Mouse (Mus musculus) hindbrain, embryonic 13.5 days (tissue): ENCODE measurements around the gene Lin28a. TPM values are rescaled to one million over a fixed set of nuclear protein-coding genes. Genes with fewer than 3 reads are reported as not detected.

Experiments
- ATAC-seq: fragments of 200-750 bp; cut with Nextera tagmentation; 2 replicates; pipeline ENCODE4 v1.8.0; 2017; ENCODE audit warnings: moderate TSS enrichment; ENCODE audit not compliant: low FRiP score
- H3K27ac ChIP-seq: fragments of 300-500 bp; sonication (generic); 2 replicates; pipeline ENCODE4 v1.5.1; 2015; ENCODE audit warnings: inconsistent platforms, mild to moderate bottlenecking, moderate library complexity
- H3K27me3 ChIP-seq: fragments of 300-500 bp; sonication (generic); 2 replicates; pipeline ENCODE4 v1.6.1; 2015; ENCODE audit warnings: mild to moderate bottlenecking, inconsistent platforms
- H3K36me3 ChIP-seq: fragments of 300-500 bp; sonication (generic); 2 replicates; pipeline ENCODE4 v1.6.1; 2015; ENCODE audit warnings: mild to moderate bottlenecking, inconsistent platforms
- H3K4me1 ChIP-seq: fragments of 300-500 bp; sonication (generic); replicated peaks from 2 replicates; pipeline ENCODE4 v1.6.1; 2015; ENCODE audit warnings: inconsistent platforms
- H3K4me2 ChIP-seq: fragments of 300-500 bp; sonication (generic); 2 replicates; pipeline ENCODE4 v1.6.1; 2015; ENCODE audit warnings: inconsistent platforms, mild to moderate bottlenecking, moderate library complexity
- H3K4me3 ChIP-seq: fragments of 300-500 bp; sonication (generic); 2 replicates; pipeline ENCODE4 v1.5.1; 2015; ENCODE audit warnings: mild to moderate bottlenecking, inconsistent platforms
- H3K9ac ChIP-seq: fragments of 300-500 bp; sonication (generic); 2 replicates; pipeline ENCODE4 v1.6.1; 2015; ENCODE audit warnings: mild to moderate bottlenecking, inconsistent platforms
- H3K9me3 ChIP-seq: fragments of 300-500 bp; sonication (generic); 2 replicates; pipeline ENCODE4 v1.6.1; 2016; ENCODE audit warnings: inconsistent platforms
- WGBS: fragments of 180-500 bp; shearing (Covaris S2); methylation state at CpG from one replicate; pipeline ENCODE4 v1.1.7; 2015; 5-methylcytosine and 5-hydroxymethylcytosine counted together
- polyA plus RNA-seq: library from polyadenylated mRNA; unstranded; fragments of >200 nt; fragmentation: Nextera tagmentation; extraction: Ambion mirVana; gene quantifications from 2 replicates; pipeline ENCODE4 v1.2.1, GENCODE M21; 2015

Gene Lin28a
- polyA plus RNA-seq, 1 experiment from 2014 or later, result 0.17 TPM

GRCm38 (mm10) chr4:134052560-134052959, 33.9 kb upstream of the Lin28a start:
- H3K27me3 ChIP-seq, result peaks cover 13% of the 10 kb centered on the region; the same call in 1 of the 2 replicates
- H3K27ac ChIP-seq, result no peak overlapping the region
- H3K36me3 ChIP-seq, result no peaks in the 10 kb centered on the region
- H3K9me3 ChIP-seq, result no peaks in the 10 kb centered on the region
- no peak overlapping the region for H3K4me3 ChIP-seq
- H3K4me1 ChIP-seq, result peaks cover 10% of the 10 kb centered on the region; the same call in 1 of the 2 replicates
- 27% methylated on average over 8 of the region's 8 CpGs for WGBS
- no peak overlapping the region for H3K9ac ChIP-seq
- no peak for ATAC-seq
- H3K4me2 ChIP-seq, result no peak overlapping the region

GRCm38 (mm10) chr4:134051912-134052311, 33.3 kb upstream of the Lin28a start:
- H3K4me1 ChIP-seq, result peaks cover 10% of the 10 kb centered on the region; the same call in 1 of the 2 replicates
- no peak overlapping the region for H3K4me2 ChIP-seq
- ATAC-seq, result no peak
- no peak overlapping the region for H3K4me3 ChIP-seq
- H3K27me3 ChIP-seq, result peaks cover 9% of the 10 kb centered on the region; the same call in 1 of the 2 replicates
- 87% methylated on average over 5 of the region's 5 CpGs for WGBS
- no peaks in the 10 kb centered on the region for H3K9me3 ChIP-seq
- H3K36me3 ChIP-seq, result no peaks in the 10 kb centered on the region
- no peak overlapping the region for H3K9ac ChIP-seq
- no peak overlapping the region for H3K27ac ChIP-seq

GRCm38 (mm10) chr4:134047648-134048047, 29.0 kb upstream of the Lin28a start:
- Histone ChIP-seq H3K27me3 (no peaks in the 10 kb centered on the region), H3K36me3 (no peaks in the 10 kb centered on the region), H3K9ac (no peak overlapping the region), H3K4me1 (peaks cover 7% of the 10 kb centered on the region; the same call in 1 of the 2 replicates), H3K9me3 (no peaks in the 10 kb centered on the region), H3K4me2 (no peak overlapping the region), H3K27ac (no peak overlapping the region), H3K4me3 (no peak overlapping the region)
- no peak for ATAC-seq
- WGBS, result 82% methylated on average over 5 of the region's 5 CpGs

- H3K4me2 ChIP-seq, result no peak overlapping the region
- no peaks in the 10 kb centered on the region for H3K9me3 ChIP-seq
- H3K4me3 ChIP-seq, result no peak overlapping the region
- WGBS, result 73% methylated on average over 2 of the region's 2 CpGs
- no peaks in the 10 kb centered on the region for H3K36me3 ChIP-seq
- peaks cover 7% of the 10 kb centered on the region; the same call in 1 of the 2 replicates for H3K4me1 ChIP-seq
- no peak overlapping the region for H3K27ac ChIP-seq
- ATAC-seq, result no peak
- H3K27me3 ChIP-seq, result 0 out of 2 replicates have a peak, but pooled peaks cover 4% of the 10 kb centered on the region
- H3K9ac ChIP-seq, result no peak overlapping the region
Measured at GRCm38 (mm10) chr4:134043041-134043440, 24.4 kb upstream of the Lin28a start.

- H3K27me3 ChIP-seq, result peaks cover 7% of the 10 kb centered on the region; the same call in 1 of the 2 replicates
- ATAC-seq, result no peak
- 53% methylated on average over 9 of the region's 9 CpGs for whole genome bisulfite sequencing
- H3K9me3 ChIP-seq, result no peaks in the 10 kb centered on the region
- peaks cover 7% of the 10 kb centered on the region; the same call in 1 of the 2 replicates for H3K4me1 ChIP-seq
- no peak overlapping the region for H3K4me3 ChIP-seq
- H3K27ac ChIP-seq, result no peak overlapping the region
- H3K36me3 ChIP-seq, result no peaks in the 10 kb centered on the region
- H3K4me2 ChIP-seq, result no peak overlapping the region
- no peak overlapping the region for H3K9ac ChIP-seq
Measured at GRCm38 (mm10) chr4:134041317-134042123, 22.9 kb upstream of the Lin28a start.

GRCm38 (mm10) chr4:134035953-134036352, 17.3 kb upstream of the Lin28a start:
- H3K4me3 ChIP-seq, result no peak overlapping the region
- 0 out of 2 replicates have a peak, but pooled peaks have one; percentile 39 for ATAC-seq
- H3K27me3 ChIP-seq, result peaks cover 10% of the 10 kb centered on the region; the same call in 1 of the 2 replicates
- no peak overlapping the region for H3K27ac ChIP-seq
- H3K36me3 ChIP-seq, result no peaks in the 10 kb centered on the region
- no peaks in the 10 kb centered on the region for H3K9me3 ChIP-seq
- H3K9ac ChIP-seq, result no peak overlapping the region
- 4% methylated on average over 16 of the region's 16 CpGs for WGBS
- H3K4me2 ChIP-seq, result peak overlapping the region; percentile 26
- no peaks in the 10 kb centered on the region for H3K4me1 ChIP-seq

GRCm38 (mm10) chr4:134025802-134026201, 7.2 kb upstream of the Lin28a start:
- no peak overlapping the region for H3K4me2 ChIP-seq
- no peaks in the 10 kb centered on the region for H3K4me1 ChIP-seq
- H3K9ac ChIP-seq, result no peak overlapping the region
- H3K27me3 ChIP-seq, result 0 out of 2 replicates have a peak, but pooled peaks cover 2% of the 10 kb centered on the region
- no peak overlapping the region for H3K4me3 ChIP-seq
- H3K27ac ChIP-seq, result no peak overlapping the region
- H3K36me3 ChIP-seq, result no peaks in the 10 kb centered on the region
- H3K9me3 ChIP-seq, result no peaks in the 10 kb centered on the region
- 18% methylated on average over 9 of the region's 9 CpGs for WGBS
- ATAC-seq, result no peak

GRCm38 (mm10) chr4:134020621-134021020, 2.0 kb upstream of the Lin28a start:
- ATAC-seq, result no peak
- Histone ChIP-seq H3K36me3 (no peaks in the 10 kb centered on the region), H3K9me3 (no peaks in the 10 kb centered on the region), H3K4me3 (no peak overlapping the region), H3K9ac (peak overlapping the region; percentile 53; the same call in 1 of the 2 replicates), H3K4me1 (peaks cover 44% of the 10 kb centered on the region), H3K4me2 (peak overlapping the region; percentile 57; the same call in 1 of the 2 replicates), H3K27me3 (peaks cover 20% of the 10 kb centered on the region), H3K27ac (no peak overlapping the region)
- WGBS, result 4% methylated on average over 11 of the region's 11 CpGs

GRCm38 (mm10) chr4:134019641-134020351, 1.2 kb upstream of the Lin28a start:
- peaks cover 20% of the 10 kb centered on the region for H3K27me3 ChIP-seq
- ATAC-seq, result no peak; the same call in 1 of the 2 replicates
- peak overlapping the region; percentile 68 for H3K27ac ChIP-seq
- no peaks in the 10 kb centered on the region for H3K9me3 ChIP-seq
- H3K4me3 ChIP-seq, result peak overlapping the region; percentile 36
- WGBS, result 2% methylated on average over 16 of the region's 16 CpGs
- peak overlapping the region; percentile 57 for H3K4me2 ChIP-seq
- no peaks in the 10 kb centered on the region for H3K36me3 ChIP-seq
- H3K4me1 ChIP-seq, result peaks cover 44% of the 10 kb centered on the region
- H3K9ac ChIP-seq, result peak overlapping the region; percentile 53; the same call in 1 of the 2 replicates

GRCm38 (mm10) chr4:134019210-134019609, 569 bp upstream of the Lin28a start:
- no peak for ATAC-seq
- Histone ChIP-seq H3K9ac (peak overlapping the region; percentile 53; the same call in 1 of the 2 replicates), H3K4me3 (peak overlapping the region; percentile 36), H3K9me3 (no peaks in the 10 kb centered on the region), H3K36me3 (no peaks in the 10 kb centered on the region), H3K4me1 (peaks cover 44% of the 10 kb centered on the region), H3K27me3 (peaks cover 20% of the 10 kb centered on the region), H3K4me2 (peak overlapping the region; percentile 57), H3K27ac (peak overlapping the region; percentile 68)
- 0% methylated on average over 8 of the region's 10 CpGs for WGBS

GRCm38 (mm10) chr4:134018038-134018778, 433 bp downstream of the Lin28a start:
- Histone ChIP-seq H3K27me3 (peaks cover 20% of the 10 kb centered on the region), H3K9ac (peak overlapping the region; percentile 63), H3K9me3 (no peaks in the 10 kb centered on the region), H3K36me3 (no peaks in the 10 kb centered on the region), H3K4me2 (peak overlapping the region; percentile 57), H3K4me1 (peaks cover 44% of the 10 kb centered on the region), H3K4me3 (peak overlapping the region; percentile 36), H3K27ac (no peak overlapping the region)
- under 1% methylated on average over 45 of the region's 46 CpGs for WGBS
- ATAC-seq, result no peak
